Mouse (Mus musculus) MEL (cell line): ENCODE data around the gene Utp20.

ENCODE experiments used
- BHLHE40 ChIP-seq: IDR thresholded peaks from 2 replicates; pipeline ENCODE4 v1.6.1; 2012; ENCODE audit warnings: low read depth, mild to moderate bottlenecking, inconsistent platforms, low read length, improper control_type of control experiment, borderline replicate concordance
- CTCF ChIP-seq, 3 experiments: IDR thresholded peaks in 2 of 3; conservative IDR thresholded peaks in 1 of 3; 2 replicates each; pipeline ENCODE4 v1.5.1; 2011 to 2012; ENCODE audit warnings: low read length in 3 of 3, low read depth in 2 of 3, mild to moderate bottlenecking in 2 of 3, improper control_type of control experiment in 1 of 3, inconsistent platforms in 1 of 3, mixed read lengths in 1 of 3, moderate library complexity in 1 of 3; ENCODE audit not compliant: control insufficient read depth in 1 of 3, insufficient read depth in 1 of 3, poor library complexity in 1 of 3, severe bottlenecking in 1 of 3
- EP300 ChIP-seq, 2 experiments: IDR thresholded peaks; 2 replicates each; pipeline ENCODE4 v1.6.1; 2011; ENCODE audit warnings: improper control_type of control experiment in 2 of 2, low read length in 2 of 2, low read depth in 1 of 2, mild to moderate bottlenecking in 1 of 2
- ETS1 ChIP-seq: IDR thresholded peaks from 2 replicates; pipeline ENCODE4 v1.6.1; 2012; ENCODE audit warnings: low read depth, mild to moderate bottlenecking, inconsistent platforms, low read length, improper control_type of control experiment, moderate library complexity
- GATA1 ChIP-seq: IDR thresholded peaks from 2 replicates; pipeline ENCODE4 v1.6.1; 2011; ENCODE audit warnings: low read depth, low read length, improper control_type of control experiment
- HCFC1 ChIP-seq: IDR thresholded peaks from 2 replicates; pipeline ENCODE4 v1.6.1; 2012; ENCODE audit warnings: low read depth, mild to moderate bottlenecking, inconsistent platforms, low read length, improper control_type of control experiment, moderate library complexity
- JUND ChIP-seq: IDR thresholded peaks from 2 replicates; pipeline ENCODE4 v1.6.1; 2011; ENCODE audit warnings: low read depth, mild to moderate bottlenecking, improper control_type of control experiment, low read length
- MAFK ChIP-seq: IDR thresholded peaks from 2 replicates; pipeline ENCODE4 v1.6.1; 2011; ENCODE audit warnings: low read depth, mild to moderate bottlenecking, low read length, improper control_type of control experiment, borderline replicate concordance
- NRF1 ChIP-seq: IDR thresholded peaks from 2 replicates; pipeline ENCODE4 v1.6.1; 2014; ENCODE audit warnings: low read depth, mild to moderate bottlenecking, inconsistent platforms, low read length, improper control_type of control experiment, moderate library complexity; ENCODE audit not compliant: poor library complexity, insufficient read depth, severe bottlenecking
- POLR2A ChIP-seq, 2 experiments: IDR thresholded peaks; 2 replicates each; pipeline ENCODE4 v1.6.1; 2011 to 2012; ENCODE audit warnings: low read length in 2 of 2, mild to moderate bottlenecking in 2 of 2, control low read depth in 1 of 2, improper control_type of control experiment in 1 of 2, low read depth in 1 of 2, moderate library complexity in 1 of 2; ENCODE audit not compliant: control insufficient read depth in 1 of 2, insufficient read depth in 1 of 2, poor library complexity in 1 of 2
- POLR2AphosphoS2 ChIP-seq: IDR thresholded peaks from 2 replicates; pipeline ENCODE4 v1.6.1; 2011; ENCODE audit warnings: low read length, improper control_type of control experiment
- SMC3 ChIP-seq: IDR thresholded peaks from 2 replicates; pipeline ENCODE4 v1.6.1; 2011; ENCODE audit warnings: low read depth, low read length, improper control_type of control experiment
- TCF12 ChIP-seq: IDR thresholded peaks from 2 replicates; pipeline ENCODE4 v1.6.1; 2014; ENCODE audit warnings: low read depth, mild to moderate bottlenecking, inconsistent platforms, low read length, improper control_type of control experiment, moderate library complexity

DNA sequence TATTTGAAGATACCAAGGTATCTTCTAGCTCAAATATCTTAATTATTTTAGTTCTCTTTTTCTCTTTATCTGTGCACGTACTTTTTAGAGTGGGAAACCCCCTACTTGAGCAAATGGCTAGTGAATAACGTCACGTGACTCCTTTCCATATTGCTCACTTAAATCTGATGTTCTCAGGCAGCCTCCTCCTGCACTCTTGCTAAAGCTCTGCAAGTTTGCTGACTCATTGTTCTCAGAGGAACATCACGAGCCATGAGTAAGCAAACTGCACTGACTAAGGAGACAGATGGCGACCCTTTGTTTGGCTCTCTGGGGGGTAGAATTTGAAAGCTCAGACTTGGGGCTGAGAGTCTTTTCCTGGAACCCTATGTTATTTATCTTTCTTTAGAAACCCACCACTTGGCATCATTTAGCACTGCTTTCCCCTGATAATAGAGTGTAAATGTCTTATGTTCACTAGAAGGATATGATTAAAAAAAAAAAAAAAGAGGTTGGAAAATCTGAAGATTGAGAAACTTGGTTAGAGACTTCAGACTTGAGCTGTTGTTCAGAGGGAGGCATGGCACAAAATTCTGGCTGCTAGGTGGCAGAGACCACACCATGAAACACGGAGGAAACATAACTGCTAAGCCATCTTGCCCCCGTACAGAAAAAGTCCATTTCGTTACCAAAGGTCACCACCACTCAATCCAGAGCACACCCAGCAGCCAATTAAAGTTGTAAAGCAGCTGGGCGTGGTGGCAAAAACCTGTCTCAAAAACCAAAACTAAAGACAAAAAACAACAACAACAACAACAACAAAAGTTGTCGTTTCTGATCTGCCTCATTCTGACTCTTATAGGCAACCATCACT is 117.7 kb downstream of the Utp20 start:
- peak; percentile 49; the same call in 1 of the 2 replicates for TF ChIP-seq TCF12
- 0 out of 2 replicates have a peak, but pooled peaks have one; percentile 31 for TF ChIP-seq GATA1
- TF ChIP-seq JUND = no peak
- TF ChIP-seq CTCF (IDR thresholded peaks at IDR 0.05 in 2 of 3, conservative IDR thresholded peaks at IDR 0.05 in 1 of 3; ENCODE audit: control insufficient read depth in 1 of 3, insufficient read depth in 1 of 3, low read depth in 2 of 3, low read length in 3 of 3, poor library complexity in 1 of 3, severe bottlenecking in 1 of 3) = no peak
- TF ChIP-seq POLR2A (IDR thresholded peaks at IDR 0.05; ENCODE audit: control insufficient read depth in 1 of 2, insufficient read depth in 1 of 2, low read depth in 1 of 2, low read length in 2 of 2, poor library complexity in 1 of 2) = no peak
- TF ChIP-seq BHLHE40 = peak; percentile 85
- TF ChIP-seq SMC3 = no peak
- no peak for TF ChIP-seq HCFC1
- TF ChIP-seq EP300 (IDR thresholded peaks at IDR 0.05; ENCODE audit: low read depth in 1 of 2, low read length in 2 of 2) = peak; percentile 48 to 65; a peak in 3 of 4 replicates
- TF ChIP-seq POLR2AphosphoS2 = no peak
- peak; percentile 85 for TF ChIP-seq MAFK
- TF ChIP-seq NRF1 = no peak
- TF ChIP-seq ETS1 = peak; percentile 84
